Mouse (Mus musculus) activated CD4-positive, CD25-positive, alpha-beta regulatory T cell, adult 4 months (primary cell): ENCODE data around the gene Pagr1a. TPM values are rescaled to one million over a fixed set of nuclear protein-coding genes. Genes with fewer than 3 reads are reported as not detected.

Experiments
- ATAC-seq: one replicate; pipeline ENCODE4 v1.8.0; 2017
- polyA plus RNA-seq, 2 experiments: library from polyadenylated mRNA; unstranded; fragments of 100-300 nt; shearing (Covaris generic); gene quantifications; one replicate each; pipeline ENCODE4 v1.2.1; 2017

Pagr1a gene
- polyA plus RNA-seq, 2 experiments from 2014 or later = 39.6 to 56.7 TPM

DNA sequence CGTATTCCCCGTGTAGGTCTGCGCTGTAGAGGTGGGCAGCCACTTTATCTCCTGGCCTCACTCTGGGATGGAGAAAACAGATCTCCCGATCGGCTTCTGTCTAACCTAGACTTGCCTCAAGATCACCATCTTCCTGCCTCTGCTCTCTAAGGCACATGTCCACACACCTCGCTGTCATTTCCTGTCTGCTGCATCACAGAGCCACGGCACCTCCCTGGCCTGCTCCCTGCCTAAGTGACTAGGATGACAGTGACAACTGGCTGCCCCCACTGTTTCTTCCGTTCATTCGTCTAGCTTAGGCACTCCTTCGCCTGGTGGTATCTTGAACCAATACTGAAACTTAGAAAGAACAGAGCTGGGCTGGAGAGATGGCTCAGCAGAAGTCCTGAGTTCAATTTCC lies 17.6 kb downstream of the Pagr1a start:
- ATAC-seq = peak; percentile 75

DNA sequence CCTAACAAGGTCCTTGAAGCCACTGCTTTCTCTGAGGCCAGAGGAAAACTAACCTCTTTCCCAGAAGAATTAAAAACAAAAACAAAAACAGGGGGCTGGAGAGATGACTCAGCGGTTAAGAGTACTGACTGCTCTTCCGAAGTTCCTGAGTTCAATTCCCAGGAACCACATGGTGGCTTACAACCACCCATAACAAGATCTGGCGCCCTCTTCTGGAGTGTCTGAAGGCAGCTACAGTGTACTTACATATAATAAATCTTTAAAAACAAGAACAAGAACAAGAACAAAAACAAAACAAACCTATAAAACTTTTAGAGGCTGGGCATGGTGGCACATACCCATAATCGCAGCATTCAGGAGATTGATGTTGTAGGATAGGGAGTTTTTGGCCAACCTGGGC lies 20.7 kb downstream of the Pagr1a start:
- no peak for ATAC-seq

DNA sequence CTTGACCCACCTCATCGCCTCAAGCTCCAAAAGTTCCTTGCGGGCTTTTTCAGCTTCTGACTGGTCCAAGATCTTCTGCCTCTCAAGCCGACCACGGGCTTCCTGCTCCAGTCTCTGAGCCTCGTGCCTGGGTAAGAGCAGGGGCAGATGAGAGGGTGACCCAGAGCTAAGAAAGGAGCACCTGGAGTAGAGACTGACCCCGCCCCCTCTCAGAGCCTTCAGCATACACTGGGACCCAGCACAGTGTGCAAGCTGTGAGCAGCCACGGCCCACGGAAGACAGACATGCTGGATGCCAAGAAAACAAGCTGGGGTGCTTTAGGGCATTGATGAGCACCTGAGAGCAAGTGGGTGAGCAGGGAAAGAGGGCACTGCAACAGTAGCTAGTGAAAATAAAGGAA lies 28.3 kb downstream of the Pagr1a start:
- no peak for ATAC-seq

DNA sequence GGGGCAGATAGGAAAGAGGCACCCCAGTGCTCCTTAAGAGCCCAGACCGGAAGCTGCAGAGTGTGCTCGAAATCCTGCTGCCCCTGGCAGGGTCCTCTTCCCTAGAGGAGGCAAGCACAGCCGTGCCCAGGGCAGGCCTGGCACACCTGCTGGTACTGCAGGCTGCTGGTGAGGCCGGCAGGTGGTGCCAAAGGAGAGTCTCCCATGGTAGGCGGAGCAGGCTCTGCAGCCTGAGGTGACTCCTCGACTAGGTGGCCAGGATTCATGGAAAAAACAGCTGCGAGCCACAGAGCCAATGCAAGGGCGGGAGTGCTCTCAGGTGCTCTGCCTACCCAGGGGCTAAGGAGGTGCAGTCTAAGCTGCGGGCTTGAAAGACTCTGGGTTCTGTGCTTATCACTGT lies 30.8 kb downstream of the Pagr1a start:
- no peak for ATAC-seq

DNA sequence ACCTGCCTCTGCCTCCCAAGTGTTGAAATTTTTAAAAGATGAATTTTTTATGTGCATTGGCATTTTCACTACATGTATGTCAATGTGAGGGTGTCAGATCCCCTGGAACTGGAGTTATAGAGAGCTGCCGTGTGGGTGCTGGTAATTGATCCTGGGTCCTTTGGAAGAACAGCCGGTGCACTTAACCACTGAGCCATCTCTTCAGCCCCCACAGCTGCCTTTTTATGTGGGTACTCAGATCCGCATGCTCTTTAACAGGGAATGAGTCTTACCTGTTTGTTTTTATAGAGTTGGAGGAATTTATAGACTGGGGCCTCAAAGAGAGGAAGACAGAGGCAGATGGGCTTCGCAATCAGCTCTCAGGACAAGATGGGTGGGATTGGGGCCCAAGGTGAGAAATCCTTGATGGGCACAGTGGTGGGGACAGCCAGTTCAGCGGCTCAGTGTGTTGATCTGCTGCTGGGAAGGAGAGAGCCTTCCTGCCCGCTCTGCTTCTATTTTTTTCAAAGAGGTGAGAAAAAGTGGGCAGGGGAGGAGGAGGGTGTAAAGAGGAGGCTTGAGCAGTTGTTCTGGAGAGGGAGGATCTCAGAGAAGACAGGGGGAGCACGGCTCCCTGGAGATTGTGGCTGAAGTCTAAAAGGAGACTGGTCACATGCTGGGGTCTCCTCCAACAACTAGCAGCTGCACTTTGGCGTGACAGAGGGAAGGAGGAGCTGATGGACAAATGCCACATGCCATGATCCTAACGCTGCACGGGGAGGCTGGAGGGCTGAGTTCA lies 32.3 kb downstream of the Pagr1a start:
- ATAC-seq = no peak

DNA sequence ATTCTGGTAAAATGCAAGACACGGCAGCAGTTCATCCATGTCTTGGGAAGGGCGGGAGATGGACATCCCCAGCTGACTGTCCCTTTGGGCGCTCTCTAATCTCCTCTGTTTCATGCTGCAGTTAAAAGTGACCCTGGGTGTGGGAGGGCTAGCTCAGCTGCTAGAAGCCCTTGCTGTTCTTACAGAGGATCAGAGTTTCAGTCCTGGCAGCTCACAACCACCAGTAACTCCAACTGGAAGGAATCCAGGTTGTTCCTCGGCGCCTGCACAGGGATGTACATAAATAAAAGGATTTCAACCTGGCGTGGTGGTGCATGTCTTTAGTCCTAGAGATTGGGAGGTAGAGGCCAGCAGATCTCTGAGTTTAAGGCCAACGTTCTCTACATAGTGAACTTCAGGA lies 34.0 kb downstream of the Pagr1a start:
- no peak for ATAC-seq

DNA sequence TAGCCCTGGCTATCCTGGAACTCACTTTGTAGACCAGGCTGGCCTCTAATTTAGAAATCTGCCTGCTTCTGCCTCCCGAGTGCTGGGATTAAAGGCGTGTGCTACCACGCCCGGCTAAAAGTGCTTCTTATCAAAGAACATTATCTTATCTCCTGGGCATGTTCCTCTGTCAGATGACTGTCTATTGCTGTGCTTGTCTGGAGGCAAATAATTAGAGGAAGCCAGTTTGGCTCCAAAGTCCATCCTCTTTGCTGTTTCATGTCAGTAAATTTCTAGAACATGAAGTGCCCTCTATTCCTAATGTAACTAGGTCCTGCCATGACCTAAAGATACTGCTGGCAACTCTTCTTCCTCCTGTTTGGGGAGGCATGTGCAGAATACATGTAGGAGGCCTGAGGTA lies 35.1 kb downstream of the Pagr1a start:
- no peak for ATAC-seq

DNA sequence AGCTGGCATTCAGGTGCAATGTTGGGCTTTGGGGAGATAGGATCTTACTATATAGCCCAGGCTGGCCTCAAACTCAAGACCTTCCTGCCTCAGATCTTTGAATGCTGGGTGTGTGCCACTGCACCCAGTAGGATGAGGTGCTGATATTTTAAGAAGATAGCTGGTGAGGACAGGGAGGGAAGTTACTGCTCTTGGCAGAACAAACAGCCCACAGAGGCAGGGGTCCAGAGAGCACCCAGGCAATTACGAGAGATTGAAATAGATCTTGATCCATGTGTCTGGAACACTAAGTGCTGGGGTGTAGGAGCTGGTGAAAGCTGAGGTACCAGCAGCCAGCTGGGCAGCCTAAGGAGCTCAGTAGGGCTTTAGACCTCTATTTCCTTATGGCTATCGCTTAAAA lies 35.6 kb downstream of the Pagr1a start:
- ATAC-seq = no peak

DNA sequence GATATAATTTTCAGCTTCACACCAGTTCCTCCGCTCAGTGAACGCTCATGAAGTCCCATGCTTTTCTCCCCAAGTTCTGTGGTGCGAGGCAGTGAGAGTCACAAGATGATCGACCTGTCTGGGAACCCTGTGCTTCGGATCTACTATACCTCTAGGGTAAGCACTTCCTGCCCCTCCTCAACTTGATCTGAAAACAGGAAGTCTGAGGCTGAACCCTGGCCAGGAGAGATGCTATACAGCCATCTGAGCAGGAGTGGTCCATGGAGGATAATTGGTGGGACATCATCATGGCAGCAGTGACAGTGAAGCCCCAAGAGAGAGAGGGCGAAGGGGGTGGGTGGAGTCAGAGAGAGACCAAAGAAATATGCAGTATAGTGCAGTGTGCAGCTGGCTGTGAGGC lies 38.3 kb downstream of the Pagr1a start:
- peak; percentile 23 for ATAC-seq

DNA sequence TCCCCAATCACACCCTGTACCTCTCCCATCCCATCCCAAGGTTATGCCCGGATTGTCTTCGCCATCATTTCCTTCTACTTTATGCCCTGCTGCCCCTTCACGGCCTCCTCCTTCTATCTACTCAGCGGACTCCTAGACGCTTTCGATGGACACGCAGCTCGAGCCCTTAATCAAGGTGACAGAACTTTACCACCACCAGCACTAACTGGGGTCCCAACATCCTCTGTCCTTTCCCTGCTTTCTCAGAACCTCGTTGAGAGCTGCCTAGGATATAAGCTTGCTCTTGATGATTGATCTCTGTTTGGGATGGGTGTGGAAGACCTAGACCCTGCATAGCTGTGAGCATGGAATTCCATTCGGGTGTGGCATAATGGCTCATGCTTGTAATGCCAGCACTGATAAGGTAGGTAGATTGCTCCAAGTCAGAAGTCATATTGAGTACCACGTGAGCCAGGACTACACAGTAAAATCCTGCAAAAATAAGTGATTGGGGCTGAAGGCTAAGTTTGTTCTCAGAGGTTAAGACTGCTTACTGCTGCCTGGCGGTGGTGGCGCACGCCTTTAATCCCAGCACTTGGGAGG lies 40.2 kb downstream of the Pagr1a start:
- ATAC-seq = no peak

DNA sequence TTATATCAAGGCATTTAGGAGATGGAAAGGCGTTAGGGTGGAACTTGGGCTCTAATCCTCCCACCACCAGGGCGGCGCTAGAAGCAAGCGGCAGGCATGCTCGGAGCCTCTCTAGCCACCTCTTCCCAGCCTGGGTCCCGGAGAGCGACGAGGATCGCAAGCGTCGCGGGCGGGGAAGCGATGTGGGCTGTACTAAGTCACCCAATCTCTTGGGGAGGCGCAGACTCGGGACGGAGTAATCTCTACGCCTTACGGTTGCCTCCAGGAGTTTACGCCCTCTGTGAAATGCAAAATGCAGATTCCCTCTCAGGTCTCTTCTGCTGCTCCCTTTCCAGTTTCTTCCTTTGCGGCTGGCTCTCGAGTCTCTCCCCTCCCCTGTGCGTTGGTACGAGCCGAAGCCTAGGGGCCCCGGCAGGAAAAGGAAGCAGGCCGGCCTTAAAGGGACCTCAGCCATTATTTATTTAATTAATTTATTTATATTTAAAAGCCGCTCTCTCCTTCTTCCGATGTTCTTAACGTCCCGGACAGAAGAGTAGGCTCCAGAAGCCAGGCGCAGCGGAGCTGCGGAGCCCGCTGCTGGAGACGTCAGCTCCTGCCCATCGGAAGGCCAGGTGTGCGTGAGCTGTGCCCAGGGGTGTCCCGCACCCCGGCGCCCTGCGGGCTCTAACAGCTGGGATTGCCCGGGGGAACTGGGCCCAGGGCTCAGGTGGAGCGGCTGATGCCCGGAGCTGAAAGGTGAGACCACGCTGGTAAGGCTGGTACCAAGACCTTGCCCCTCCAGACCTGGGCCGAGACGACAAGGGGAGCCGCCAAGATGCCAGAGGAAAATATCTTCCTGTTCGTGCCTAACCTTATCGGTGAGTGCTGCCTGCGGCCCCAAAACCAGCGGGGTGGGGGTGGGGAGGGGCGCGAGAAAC lies 40.9 kb downstream of the Pagr1a start, which contains the start of gene Cdiptos:
Gene Cdiptos (minus strand): TSS at position 149 of the 917 bp plus-strand sequence.
- ATAC-seq = peak; percentile 98

DNA sequence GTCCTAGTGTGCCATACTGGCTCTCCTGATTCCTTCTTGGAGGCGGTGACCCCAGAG lies 41.4 kb downstream of the Pagr1a start, which contains the start of gene Cdipt:
Gene Cdipt (plus strand): TSS at position 22 of the 57 bp plus-strand sequence.
- ATAC-seq = no peak

DNA sequence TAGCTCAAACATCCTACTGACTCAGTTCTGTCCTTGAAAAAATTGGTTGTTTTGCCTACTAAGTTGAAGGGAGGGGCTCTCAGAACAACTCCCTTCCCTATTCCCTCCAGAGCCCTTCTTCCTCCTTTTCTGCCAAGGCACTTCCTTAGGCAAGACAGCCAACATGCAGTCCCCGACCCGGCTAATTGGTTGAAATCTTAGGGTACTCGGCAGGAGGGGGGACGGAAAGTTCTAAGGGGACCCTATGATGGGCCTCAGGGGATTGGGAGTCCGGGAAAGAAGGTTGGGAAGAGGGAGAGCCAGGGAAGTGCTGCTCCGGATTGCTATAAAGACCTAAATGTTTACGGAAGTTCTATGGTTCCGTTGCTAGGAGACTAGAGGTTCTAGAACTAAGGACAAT lies 41.7 kb downstream of the Pagr1a start:
- ATAC-seq = no peak

DNA sequence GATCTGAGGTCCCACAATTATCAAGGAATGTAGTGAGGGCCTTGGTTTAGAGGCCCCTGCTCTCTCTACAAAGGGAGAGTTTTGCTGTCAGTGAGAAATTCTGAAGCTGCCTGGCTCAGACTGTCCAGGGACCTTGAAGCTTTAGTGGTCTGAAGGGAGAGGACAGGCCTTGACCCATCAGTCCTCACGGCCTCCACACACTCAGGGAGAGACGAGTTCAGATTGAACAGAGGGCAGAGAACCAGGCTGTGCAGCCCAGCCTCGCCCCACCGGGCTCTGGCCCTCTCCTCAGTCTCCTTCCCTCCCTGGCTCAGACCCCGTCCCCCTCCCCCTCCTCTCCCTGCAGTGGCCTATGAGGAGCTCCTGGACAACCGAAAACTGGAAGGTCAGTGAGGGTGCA lies 49.8 kb downstream of the Pagr1a start:
- ATAC-seq = no peak

DNA sequence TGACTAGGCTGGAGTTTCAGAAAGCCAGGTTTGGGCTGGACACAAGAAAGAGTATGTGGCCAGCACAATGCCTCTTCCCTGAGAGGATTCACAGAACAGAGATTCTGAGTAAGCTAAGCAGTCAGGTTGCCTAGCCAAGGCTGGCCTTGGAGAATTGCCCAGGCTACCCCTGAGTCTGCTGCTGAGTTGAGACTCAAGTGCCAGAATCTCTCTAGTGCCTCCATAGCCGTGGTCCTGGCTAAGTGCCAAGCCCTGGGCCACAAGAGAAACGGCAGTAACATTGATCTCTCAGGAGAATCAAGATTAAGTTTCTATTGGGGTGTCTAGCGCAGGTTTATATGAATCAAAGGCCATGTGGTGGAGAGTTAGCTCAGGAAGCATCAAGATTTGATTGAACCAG lies 51.6 kb downstream of the Pagr1a start:
- ATAC-seq = no peak

Other genes starting within 250 kb of the Pagr1a start
- 100 to 1,000 TPM; 101 to 105 TPM for gene Ypel3, start 240.4 kb downstream of the Pagr1a start, polyA plus RNA-seq
- gene Tbx6, start 235.9 kb downstream of the Pagr1a start, polyA plus RNA-seq = 1 to 10 TPM; 2.7 to 2.8 TPM
- 100 to 1,000 TPM; 133 to 149 TPM for gene Ppp4c, start 224.9 kb downstream of the Pagr1a start, polyA plus RNA-seq
- not detected for gene Fam57b, start 219.7 kb downstream of the Pagr1a start, polyA plus RNA-seq
- gene 4930451I11Rik, start 185.7 kb downstream of the Pagr1a start, polyA plus RNA-seq = not detected
- gene Doc2a, start 169.9 kb downstream of the Pagr1a start, polyA plus RNA-seq = not detected
- gene Hirip3, start 155.4 kb downstream of the Pagr1a start, polyA plus RNA-seq = 10 to 100 TPM; 10.5 to 18.4 TPM
- 10 to 100 TPM; 54.8 to 82.2 TPM for gene Ino80e, start 155.0 kb downstream of the Pagr1a start, polyA plus RNA-seq
- 10 to 100 TPM; 16.8 to 19.5 TPM for gene Taok2, start 132.6 kb downstream of the Pagr1a start, polyA plus RNA-seq
- gene Tmem219, start 94.4 kb downstream of the Pagr1a start, polyA plus RNA-seq = 10 to 100 TPM; 43.7 to 56.1 TPM
- 1 to 10 TPM; 7.7 to 8.4 TPM for gene Kctd13, start 88.5 kb downstream of the Pagr1a start, polyA plus RNA-seq
- gene Asphd1, start 67.8 kb downstream of the Pagr1a start, polyA plus RNA-seq = under 1 TPM in 1 of 2 experiments, not detected in 1; 0.46 TPM
- under 1 TPM; 0.17 to 0.58 TPM for gene Sez6l2, start 66.8 kb downstream of the Pagr1a start, polyA plus RNA-seq
- gene Cdipt, start 41.4 kb downstream of the Pagr1a start, polyA plus RNA-seq = 100 to 1,000 TPM; 119 to 136 TPM
- gene Cdiptos, start 41.3 kb downstream of the Pagr1a start, polyA plus RNA-seq = 1 to 10 TPM in 1 of 2 experiments, under 1 TPM in 1; 0.37 to 1.5 TPM
- 10 to 100 TPM; 12.5 to 18.3 TPM for gene Mvp, start 2.7 kb downstream of the Pagr1a start, polyA plus RNA-seq
- gene Pagr1b, start 868 bp downstream of the Pagr1a start, polyA plus RNA-seq = not detected
- 10 to 100 TPM; 26.4 to 31.8 TPM for gene Gm42742, start 3.7 kb upstream of the Pagr1a start, polyA plus RNA-seq
- 1 to 10 TPM in 1 of 2 experiments, not detected in 1; 2.1 TPM for gene Prrt2, start 3.9 kb upstream of the Pagr1a start, polyA plus RNA-seq
- gene Maz, start 9.7 kb upstream of the Pagr1a start, polyA plus RNA-seq = 10 to 100 TPM; 19.0 to 19.1 TPM
- gene Kif22, start 25.1 kb upstream of the Pagr1a start, polyA plus RNA-seq = 10 to 100 TPM; 38.7 to 48.2 TPM
- gene Zg16, start 70.0 kb upstream of the Pagr1a start, polyA plus RNA-seq = not detected
- 100 to 1,000 TPM; 258 to 336 TPM for gene AI467606, start 74.0 kb upstream of the Pagr1a start, polyA plus RNA-seq
- gene Qprt, start 104.9 kb upstream of the Pagr1a start, polyA plus RNA-seq = 10 to 100 TPM in 1 of 2 experiments, 1 to 10 TPM in 1; 9.2 to 11.7 TPM
- 100 to 1,000 TPM; 157 to 159 TPM for gene Spn, start 120.5 kb upstream of the Pagr1a start, polyA plus RNA-seq
- gene Cd2bp2, start 178.7 kb upstream of the Pagr1a start, polyA plus RNA-seq = 10 to 100 TPM; 38.9 to 50.5 TPM
- gene Tbc1d10b, start 191.1 kb upstream of the Pagr1a start, polyA plus RNA-seq = 10 to 100 TPM; 13.6 to 18.9 TPM
- gene Mylpf, start 191.5 kb upstream of the Pagr1a start, polyA plus RNA-seq = 10 to 100 TPM; 26.7 to 30.7 TPM
- 1 to 10 TPM; 4.1 to 8.0 TPM for gene Zfp553, start 215.7 kb upstream of the Pagr1a start, polyA plus RNA-seq
- gene Sept1, start 215.8 kb upstream of the Pagr1a start, polyA plus RNA-seq = 100 to 1,000 TPM; 811 to 836 TPM
- gene Zfp771, start 226.9 kb upstream of the Pagr1a start, polyA plus RNA-seq = 1 to 10 TPM in 1 of 2 experiments, under 1 TPM in 1; 0.29 to 1.1 TPM
- gene Dctpp1, start 243.4 kb upstream of the Pagr1a start, polyA plus RNA-seq = 10 to 100 TPM; 48.1 to 69.5 TPM